Mouse (Mus musculus) CH12.LX (cell line): ENCODE measurements around the gene Eif1ad. TPM values are rescaled to one million over a fixed set of nuclear protein-coding genes. Genes with fewer than 3 reads are reported as not detected.

Experiments used
- DNase-seq: peaks from one replicate; pipeline ENCODE4 v3.0.0-alpha.2; 2013; ENCODE audit errors: extremely low read depth
- H3K27ac ChIP-seq: 2 replicates; pipeline ENCODE4 v1.5.1; 2012; ENCODE audit warnings: low read depth, mild to moderate bottlenecking, control low read depth, moderate library complexity; ENCODE audit not compliant: insufficient read depth
- H3K27me3 ChIP-seq: replicated peaks from 2 replicates; pipeline ENCODE3; 2012; ENCODE audit warnings: inconsistent platforms
- H3K36me3 ChIP-seq, 2 experiments: replicated peaks in 1 of 2; 2 replicates each; pipeline versions ENCODE3 to v1.6.1; 2012; ENCODE audit warnings: inconsistent platforms in 1 of 2, low read length in 1 of 2, mild to moderate bottlenecking in 1 of 2, mixed read lengths in 1 of 2, moderate library complexity in 1 of 2; ENCODE audit not compliant: control insufficient read depth in 1 of 2, insufficient read depth in 1 of 2
- H3K4me1 ChIP-seq, 2 experiments: 2 replicates each; pipeline ENCODE4 v1.6.1; 2012; ENCODE audit warnings: inconsistent platforms in 1 of 2, moderate library complexity in 1 of 2; ENCODE audit not compliant: insufficient read depth in 2 of 2, control insufficient read depth in 1 of 2
- H3K4me2 ChIP-seq: 2 replicates; pipeline ENCODE4 v1.6.1; 2012; ENCODE audit warnings: low read depth, mild to moderate bottlenecking, control low read depth; ENCODE audit not compliant: poor library complexity, insufficient read depth, severe bottlenecking
- H3K4me3 ChIP-seq, 3 experiments: fragments of 150-350 bp in 1 of 3; sonication (generic) in 1 of 3; replicated peaks in 1 of 3; 2 replicates each; pipeline versions ENCODE3 to v1.5.1; 2011 to 2012; ENCODE audit warnings: low read depth in 2 of 3, low read length in 2 of 3, mild to moderate bottlenecking in 2 of 3, moderate library complexity in 2 of 3, control low read depth in 1 of 3, improper control_type of control experiment in 1 of 3, inconsistent platforms in 1 of 3, mixed read lengths in 1 of 3; ENCODE audit not compliant: poor library complexity in 1 of 3
- H3K79me2 ChIP-seq: replicated peaks from 2 replicates; pipeline ENCODE4 v1.6.1; 2012; ENCODE audit warnings: mild to moderate bottlenecking, moderate library complexity; ENCODE audit not compliant: control insufficient read depth, poor library complexity, insufficient read depth, severe bottlenecking; ENCODE audit errors: extremely low read depth
- H3K9ac ChIP-seq: 2 replicates; pipeline ENCODE4 v1.6.1; 2012; ENCODE audit warnings: low read depth, mild to moderate bottlenecking, control low read depth, moderate library complexity; ENCODE audit not compliant: insufficient read depth
- H3K9me3 ChIP-seq: replicated peaks from 2 replicates; pipeline ENCODE3; 2012; ENCODE audit warnings: low read length, inconsistent platforms, mixed read lengths
- BHLHE40 ChIP-seq: IDR thresholded peaks from 2 replicates; pipeline ENCODE4 v1.6.1; 2011; ENCODE audit warnings: mild to moderate bottlenecking, low read depth, low read length, improper control_type of control experiment
- CHD2 ChIP-seq: IDR thresholded peaks from 2 replicates; pipeline ENCODE4 v1.6.1; 2011; ENCODE audit warnings: low read length, improper control_type of control experiment
- CTCF ChIP-seq, 2 experiments: IDR thresholded peaks in 1 of 2; conservative IDR thresholded peaks in 1 of 2; 2 replicates each; pipeline ENCODE4 v1.5.1; 2011 to 2012; ENCODE audit warnings: low read depth in 2 of 2, low read length in 2 of 2, improper control_type of control experiment in 1 of 2, inconsistent platforms in 1 of 2, mild to moderate bottlenecking in 1 of 2, moderate library complexity in 1 of 2
- EP300 ChIP-seq: IDR thresholded peaks from 2 replicates; pipeline ENCODE4 v1.6.1; 2011; ENCODE audit warnings: low read length, improper control_type of control experiment
- ETS1 ChIP-seq: conservative IDR thresholded peaks from 2 replicates; pipeline ENCODE4 v1.6.1; 2012; ENCODE audit warnings: low read depth, mild to moderate bottlenecking, inconsistent platforms, low read length, improper control_type of control experiment, moderate library complexity
- GABPA ChIP-seq: IDR thresholded peaks from 2 replicates; pipeline ENCODE4 v1.6.1; 2012; ENCODE audit warnings: low read depth, low read length, improper control_type of control experiment, inconsistent platforms; ENCODE audit not compliant: insufficient replicate concordance
- HCFC1 ChIP-seq: IDR thresholded peaks from 2 replicates; pipeline ENCODE4 v1.6.1; 2012; ENCODE audit warnings: low read depth, mild to moderate bottlenecking, inconsistent platforms, low read length, improper control_type of control experiment
- IRF4 ChIP-seq: IDR thresholded peaks from 2 replicates; pipeline ENCODE4 v1.6.1; 2014; ENCODE audit warnings: low read depth, mild to moderate bottlenecking, inconsistent platforms, low read length, improper control_type of control experiment
- JUN ChIP-seq: IDR thresholded peaks from 2 replicates; pipeline ENCODE4 v1.6.1; 2011; ENCODE audit warnings: low read depth, mild to moderate bottlenecking, low read length, improper control_type of control experiment, moderate library complexity; ENCODE audit not compliant: insufficient read depth
- JUND ChIP-seq: conservative IDR thresholded peaks from 2 replicates; pipeline ENCODE4 v1.6.1; 2011; ENCODE audit warnings: low read depth, low read length, improper control_type of control experiment
- KAT2A ChIP-seq: IDR thresholded peaks from 2 replicates; pipeline ENCODE4 v1.6.1; 2012; ENCODE audit warnings: low read length, improper control_type of control experiment, inconsistent platforms; ENCODE audit not compliant: insufficient replicate concordance
- MAX ChIP-seq: IDR thresholded peaks from 2 replicates; pipeline ENCODE4 v1.6.1; 2011; ENCODE audit warnings: low read length, improper control_type of control experiment
- MAZ ChIP-seq: IDR thresholded peaks from 2 replicates; pipeline ENCODE4 v1.6.1; 2012; ENCODE audit warnings: low read depth, mild to moderate bottlenecking, inconsistent platforms, low read length, improper control_type of control experiment, moderate library complexity
- MEF2A ChIP-seq: IDR thresholded peaks from 2 replicates; pipeline ENCODE4 v1.6.1; 2014; ENCODE audit warnings: low read depth, mild to moderate bottlenecking, inconsistent platforms, low read length, improper control_type of control experiment, borderline replicate concordance
- MYC ChIP-seq: IDR thresholded peaks from 2 replicates; pipeline ENCODE4 v1.6.1; 2011; ENCODE audit warnings: low read depth, mild to moderate bottlenecking, improper control_type of control experiment, low read length
- NELFE ChIP-seq: IDR thresholded peaks from 2 replicates; pipeline ENCODE4 v1.6.1; 2011; ENCODE audit warnings: low read depth, low read length, improper control_type of control experiment
- NRF1 ChIP-seq: IDR thresholded peaks from 2 replicates; pipeline ENCODE4 v1.6.1; 2014; ENCODE audit warnings: low read depth, mild to moderate bottlenecking, inconsistent platforms, low read length, improper control_type of control experiment, moderate library complexity
- PAX5 ChIP-seq: IDR thresholded peaks from 2 replicates; pipeline ENCODE4 v1.6.1; 2012; ENCODE audit warnings: low read length, inconsistent platforms, mixed read lengths
- POLR2AphosphoS2 ChIP-seq: IDR thresholded peaks from 2 replicates; pipeline ENCODE4 v1.6.1; 2011; ENCODE audit warnings: low read depth, low read length, improper control_type of control experiment
- RAD21 ChIP-seq: IDR thresholded peaks from 2 replicates; pipeline ENCODE4 v1.6.1; 2011; ENCODE audit warnings: low read depth, mild to moderate bottlenecking, low read length, improper control_type of control experiment, moderate library complexity
- SIN3A ChIP-seq: IDR thresholded peaks from 2 replicates; pipeline ENCODE4 v1.6.1; 2012; ENCODE audit warnings: low read length, improper control_type of control experiment, inconsistent platforms
- TBP ChIP-seq: conservative IDR thresholded peaks from 2 replicates; pipeline ENCODE4 v1.6.1; 2011; ENCODE audit warnings: low read depth, low read length, improper control_type of control experiment
- TCF12 ChIP-seq: IDR thresholded peaks from 2 replicates; pipeline ENCODE4 v1.6.1; 2014; ENCODE audit warnings: low read depth, mild to moderate bottlenecking, inconsistent platforms, low read length, improper control_type of control experiment
- UBTF ChIP-seq: IDR thresholded peaks from 2 replicates; pipeline ENCODE4 v1.6.1; 2012; ENCODE audit warnings: low read depth, mild to moderate bottlenecking, inconsistent platforms, low read length, improper control_type of control experiment, moderate library complexity
- USF1 ChIP-seq: IDR thresholded peaks from 2 replicates; pipeline ENCODE4 v1.6.1; 2014; ENCODE audit warnings: low read depth, mild to moderate bottlenecking, inconsistent platforms, low read length, improper control_type of control experiment
- ZC3H11A ChIP-seq: IDR thresholded peaks from 2 replicates; pipeline ENCODE4 v1.6.1; 2012; ENCODE audit warnings: low read depth, mild to moderate bottlenecking, inconsistent platforms, low read length, improper control_type of control experiment
- ZKSCAN1 ChIP-seq: IDR thresholded peaks from 2 replicates; pipeline ENCODE4 v1.6.1; 2012; ENCODE audit warnings: low read depth, inconsistent platforms, low read length, improper control_type of control experiment, borderline replicate concordance
- ZMIZ1 ChIP-seq: IDR thresholded peaks from 2 replicates; pipeline ENCODE4 v1.6.1; 2012; ENCODE audit warnings: low read depth, mild to moderate bottlenecking, inconsistent platforms, low read length, improper control_type of control experiment
- ZNF384 ChIP-seq: IDR thresholded peaks from 2 replicates; pipeline ENCODE4 v1.6.1; 2012; ENCODE audit warnings: low read depth, low read length, improper control_type of control experiment, inconsistent platforms
- dilution Hi-C: fragments of 300-500 bp; cut with MboI; formaldehyde crosslinking; loops from 2 replicates; pipeline ENCODE4 v1.14.3; 2020; ENCODE audit warnings: low sequenced_read_pairs; ENCODE audit not compliant: extremely low pct_unique_long_range_greater_than_20kb, extremely low pct_ligation_motif_present
- in situ Hi-C: fragments of 300-500 bp; cut with MboI; formaldehyde crosslinking; loops from 3 replicates; pipeline ENCODE4 v1.14.3; 2019; ENCODE audit warnings: low sequenced_read_pairs, low pct_ligation_motif_present, low pct_unique_long_range_greater_than_20kb, mixed read lengths
- polyA plus RNA-seq: library from polyadenylated mRNA; unstranded; fragments of >175 nt; gene quantifications from 2 replicates; pipeline ENCODE4 v1.2.1, GENCODE M21; 2012; ENCODE audit warnings: low read depth; ENCODE audit not compliant: insufficient read length
- total RNA-seq, 2 experiments: library from RNA; depleted of rRNA; stranded (reverse); fragments of 300-350 nt in 1 of 2; fragments of >200 nt in 1 of 2; gene quantifications; 2 replicates each; pipeline ENCODE4 v1.2.3; 2012 to 2014

Eif1ad gene
- total and polyA plus RNA-seq, 3 experiments: 68.4 to 98.8 (median 79.3) TPM

GRCm38 (mm10) chr19:5364124-5364523 lies 2.4 kb upstream of the Eif1ad start:
- H3K27ac ChIP-seq: no peak overlapping the region
- no peak overlapping the region for H3K4me2 ChIP-seq
- peaks cover 35% of the 10 kb centered on the region for H3K79me2 ChIP-seq
- H3K4me3 ChIP-seq: no peak overlapping the region
- H3K27me3 ChIP-seq: no peaks in the 10 kb centered on the region
- in situ Hi-C loops: no loop called here
- TF ChIP-seq BHLHE40: peak; percentile 72
- no peak for TF ChIP-seq JUND
- TF ChIP-seq UBTF: no peak
- peak; percentile 11; the same call in 1 of the 2 replicates for TF ChIP-seq POLR2AphosphoS2
- TF ChIP-seq RAD21: no peak
- TF ChIP-seq ETS1: 0 out of 2 replicates have a peak, but pooled peaks have one; percentile 19
- no peak for TF ChIP-seq GABPA
- no peak for TF ChIP-seq PAX5
- TF ChIP-seq, all 38 proteins: peak for 3
- no peaks in the 10 kb centered on the region for H3K9me3 ChIP-seq
- H3K36me3 ChIP-seq: peaks cover 19 to 40% of the 10 kb centered on the region in 2 experiments
- H3K4me1 ChIP-seq: peaks cover 25 to 54% of the 10 kb centered on the region in 2 experiments
- DNase-seq: peak; percentile 26
- H3K9ac ChIP-seq: no peak overlapping the region
- dilution Hi-C loops: no loop called here

- dilution Hi-C loops: no loop called here
- TF ChIP-seq KAT2A (no peak), SIN3A (peak; percentile 86; the same call in 1 of the 2 replicates), RAD21 (no peak), USF1 (no peak), TCF12 (no peak), MYC (no peak), IRF4 (no peak), UBTF (no peak), JUND (no peak), MAZ (no peak), CTCF (conservative IDR thresholded peaks at IDR 0.05 in 1 of 2, IDR thresholded peaks at IDR 0.05 in 1 of 2; ENCODE audit: low read depth in 2 of 2, low read length in 2 of 2) (no peak), JUN (no peak), ZKSCAN1 (no peak), EP300 (peak; percentile 60), MAX (no peak), PAX5 (no peak), NRF1 (no peak), HCFC1 (no peak), NELFE (no peak), ETS1 (peak; percentile 38), MEF2A (no peak), ZC3H11A (no peak), TBP (no peak), ZMIZ1 (no peak), CHD2 (0 out of 2 replicates have a peak, but pooled peaks have one; percentile 35), ZNF384 (peak; percentile 96)
- TF ChIP-seq, all 38 proteins: peak for 5
- in situ Hi-C loops: no loop called here
- peak overlapping the region; percentile 77 to 98 (median 81) for H3K4me3 ChIP-seq
- H3K36me3 ChIP-seq: peaks cover 30 to 54% of the 10 kb centered on the region in 2 experiments
- H3K27me3 ChIP-seq: no peaks in the 10 kb centered on the region
- DNase-seq: peak; percentile 80
- peak overlapping the region; percentile 88 for H3K27ac ChIP-seq
- peak overlapping the region; percentile 80 for H3K4me2 ChIP-seq
- peaks cover 41% of the 10 kb centered on the region for H3K79me2 ChIP-seq
- H3K9me3 ChIP-seq: no peaks in the 10 kb centered on the region
- H3K9ac ChIP-seq: peak overlapping the region; percentile 91
- peaks cover 19 to 44% of the 10 kb centered on the region in 2 experiments for H3K4me1 ChIP-seq
Observed at GRCm38 (mm10) chr19:5365751-5366150, 790 bp upstream of the Eif1ad start.
